Mouse (Mus musculus) cerebellum, adult 8-10 months (tissue): ENCODE measurements around the gene Ltc4s.
A peak's percentile ranks its signal among the peaks of the same experiment; 100 is the strongest.

Experiments
- DNase-seq: peaks from one replicate; pipeline ENCODE4 v3.0.0; 2022

Ltc4s gene

GRCm38 (mm10) chr11:50222559-50223276 is 15.7 kb downstream of the Ltc4s start:
- no peak for DNase-seq

- DNase-seq = no peak
Observed at GRCm38 (mm10) chr11:50219833-50220232, 18.6 kb downstream of the Ltc4s start.

- DNase-seq = no peak
Observed at GRCm38 (mm10) chr11:50217811-50218210, 20.6 kb downstream of the Ltc4s start.

- no peak for DNase-seq
Observed at GRCm38 (mm10) chr11:50216724-50217366, 21.6 kb downstream of the Ltc4s start.

DNA sequence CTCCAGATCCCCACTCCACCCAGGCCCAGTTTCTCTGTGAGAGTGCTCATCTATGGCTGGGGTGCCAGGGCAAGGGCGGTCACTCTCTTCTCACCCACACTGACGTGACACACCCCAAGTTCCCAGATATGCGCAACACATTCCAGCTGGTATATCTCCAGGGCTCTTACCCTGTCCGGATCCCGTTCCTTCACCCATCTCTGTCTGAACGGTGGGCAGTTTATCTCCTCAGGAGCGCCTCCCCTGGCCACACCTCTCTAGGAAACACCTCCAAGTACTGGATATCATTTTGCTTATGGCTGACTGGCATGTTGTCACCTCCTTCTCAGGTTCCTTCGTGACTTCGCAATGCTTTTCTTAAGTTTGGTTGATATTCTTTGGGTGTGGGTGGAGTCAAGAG is 22.8 kb downstream of the Ltc4s start:
- no peak for DNase-seq

DNA sequence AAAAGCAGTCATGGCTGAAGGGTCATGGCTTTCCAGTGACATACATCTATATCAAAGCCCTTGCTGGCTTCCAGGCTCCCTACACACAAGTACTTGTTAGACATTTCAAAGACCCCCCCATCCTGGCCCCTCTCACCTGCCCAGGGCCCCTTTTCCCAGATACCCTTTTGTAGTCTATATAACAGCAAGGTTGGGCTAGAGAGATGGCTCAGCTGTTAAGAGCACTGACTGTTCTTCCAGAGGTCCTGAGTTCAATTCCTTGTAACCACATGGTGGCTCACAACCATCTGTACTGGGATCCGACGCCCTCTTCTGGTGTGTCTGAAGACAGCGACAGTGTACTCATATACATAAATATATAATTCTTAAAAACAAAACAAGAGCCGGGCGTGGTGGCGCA is 23.8 kb downstream of the Ltc4s start:
- DNase-seq = no peak

DNA sequence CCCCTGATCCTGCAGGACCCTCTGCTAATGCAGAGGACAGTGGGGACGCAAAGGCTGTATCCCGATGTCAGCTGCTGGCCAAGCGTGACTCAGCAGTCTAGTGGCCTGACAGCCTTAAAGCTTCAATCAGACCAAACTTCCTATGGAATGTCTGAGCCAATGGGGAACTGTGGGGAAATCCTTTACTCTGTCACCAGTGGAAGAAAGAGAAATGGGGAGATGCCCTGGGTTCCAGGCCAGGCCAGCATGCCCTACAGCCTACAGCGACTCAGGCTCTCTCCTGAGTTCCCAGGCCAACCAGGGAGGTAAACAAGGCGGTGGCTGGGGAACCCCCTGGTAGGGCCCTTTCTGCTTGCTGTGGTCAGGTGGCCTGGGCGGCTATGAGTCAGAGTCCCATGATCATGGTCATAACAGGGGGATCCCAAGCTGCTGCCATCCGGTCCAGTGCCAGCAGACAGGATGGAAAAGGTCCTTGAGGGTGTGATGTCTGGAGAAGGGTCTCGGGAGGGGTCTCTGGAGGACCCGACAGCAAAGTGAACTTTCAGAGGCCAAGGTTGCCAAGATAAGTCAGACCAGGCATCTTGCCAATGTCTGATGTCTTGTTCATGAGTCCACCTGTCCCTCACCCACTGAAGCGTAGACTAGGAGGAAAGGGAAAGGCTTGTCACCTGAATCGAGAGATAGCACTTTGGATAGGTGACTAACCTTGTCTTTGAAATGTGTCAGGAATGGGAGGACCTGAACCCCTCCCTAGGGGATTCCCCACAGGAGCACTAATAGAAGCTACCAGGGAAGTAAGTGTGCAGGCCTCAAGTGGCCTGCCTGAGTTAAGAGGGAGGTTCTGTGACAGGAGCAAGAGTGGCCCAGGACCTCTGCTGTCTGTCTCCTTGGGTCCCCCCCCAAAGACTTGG is 25.3 kb downstream of the Ltc4s start:
- DNase-seq = peak; percentile 63

- DNase-seq = no peak
Observed at GRCm38 (mm10) chr11:50212060-50212739, 26.2 kb downstream of the Ltc4s start.

DNA sequence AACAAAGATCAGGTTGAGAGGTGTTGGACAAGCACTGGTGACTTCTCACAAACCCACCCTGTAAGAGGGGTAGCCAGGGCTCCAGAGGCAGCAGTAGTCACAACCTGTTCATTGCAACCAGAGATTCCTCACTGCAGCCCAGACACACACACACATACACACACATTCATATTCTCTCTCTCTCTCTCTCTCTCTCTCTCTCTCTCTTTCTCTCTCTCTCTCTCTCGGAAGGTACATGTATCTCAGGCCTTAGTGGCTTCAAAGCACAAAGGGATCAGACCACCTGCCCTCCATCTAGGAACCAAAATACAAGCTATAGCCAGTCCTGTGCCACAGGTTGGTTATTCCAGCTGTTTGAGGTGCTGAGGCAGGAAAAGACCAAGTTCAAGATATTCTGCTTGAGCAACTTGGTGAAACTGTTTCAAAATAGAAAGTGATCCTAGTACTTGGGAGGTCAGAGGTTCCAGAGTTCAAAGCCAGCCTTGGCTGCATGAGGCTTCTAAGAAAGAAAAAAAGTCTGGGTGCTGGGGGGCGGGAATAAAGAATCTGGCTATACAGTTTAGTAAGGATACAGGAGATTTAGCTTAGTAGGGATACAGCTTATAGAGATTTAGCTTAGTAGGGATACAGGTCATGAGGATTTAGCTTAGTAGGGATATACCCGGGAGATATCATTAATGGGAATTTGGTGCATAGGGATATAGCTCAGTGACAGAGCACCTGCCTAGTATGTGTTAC is 26.9 kb downstream of the Ltc4s start:
- no peak for DNase-seq

- DNase-seq = peak; percentile 82
Observed at GRCm38 (mm10) chr11:50210505-50211151, 27.8 kb downstream of the Ltc4s start, which contains the start of the genes Sqstm1 and Mgat4b. TSS of gene Sqstm1 (minus strand) at chr11:50210827. TSS of gene Mgat4b (plus strand) at chr11:50210890.

GRCm38 (mm10) chr11:50210101-50210504 is 28.3 kb downstream of the Ltc4s start:
- peak; percentile 85 for DNase-seq

DNA sequence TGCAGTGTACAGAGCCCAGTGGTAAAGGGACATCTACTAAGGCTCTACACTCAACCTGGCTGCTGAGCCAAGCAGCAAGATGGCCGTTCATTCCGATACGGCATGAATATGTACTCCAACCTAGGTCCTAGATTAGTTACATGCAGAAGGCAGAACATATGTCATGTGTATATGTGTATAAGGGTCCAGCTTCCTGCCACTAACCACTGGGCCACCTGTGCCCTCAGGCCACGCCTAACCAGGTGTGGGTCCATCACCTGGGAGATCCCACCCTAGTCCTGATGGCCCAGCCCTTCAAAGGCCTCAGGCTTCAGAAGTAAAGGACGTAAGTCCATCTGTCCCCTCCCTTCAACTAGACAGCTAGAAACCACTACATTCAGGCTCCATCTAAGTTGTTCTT is 30.4 kb downstream of the Ltc4s start:
- no peak for DNase-seq

GRCm38 (mm10) chr11:50207344-50207743 is 31.1 kb downstream of the Ltc4s start:
- no peak for DNase-seq

DNA sequence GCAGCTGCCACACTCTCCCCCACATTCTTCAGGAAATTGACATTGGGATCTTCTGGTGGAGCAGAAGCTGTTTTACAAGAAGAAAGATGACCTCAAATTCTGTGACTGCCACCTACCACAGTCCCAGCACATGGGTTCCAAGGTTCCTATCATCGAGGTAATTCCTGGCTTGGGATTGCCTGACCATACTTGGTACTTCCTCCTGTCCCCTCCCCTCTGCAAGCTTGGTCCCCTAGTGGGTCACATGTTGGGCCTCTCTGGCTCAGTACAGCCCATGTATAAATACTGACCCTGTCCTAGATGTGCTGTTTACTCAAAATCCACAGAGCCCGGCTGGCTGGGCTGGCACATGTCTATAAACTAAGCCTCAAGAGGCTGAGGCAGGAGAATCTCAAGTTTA is 32.4 kb downstream of the Ltc4s start:
- no peak for DNase-seq

GRCm38 (mm10) chr11:50205434-50205833 is 33.0 kb downstream of the Ltc4s start:
- no peak for DNase-seq

GRCm38 (mm10) chr11:50203302-50203827 is 35.1 kb downstream of the Ltc4s start:
- DNase-seq = no peak

GRCm38 (mm10) chr11:50201590-50201989 is 36.8 kb downstream of the Ltc4s start:
- DNase-seq = no peak

DNA sequence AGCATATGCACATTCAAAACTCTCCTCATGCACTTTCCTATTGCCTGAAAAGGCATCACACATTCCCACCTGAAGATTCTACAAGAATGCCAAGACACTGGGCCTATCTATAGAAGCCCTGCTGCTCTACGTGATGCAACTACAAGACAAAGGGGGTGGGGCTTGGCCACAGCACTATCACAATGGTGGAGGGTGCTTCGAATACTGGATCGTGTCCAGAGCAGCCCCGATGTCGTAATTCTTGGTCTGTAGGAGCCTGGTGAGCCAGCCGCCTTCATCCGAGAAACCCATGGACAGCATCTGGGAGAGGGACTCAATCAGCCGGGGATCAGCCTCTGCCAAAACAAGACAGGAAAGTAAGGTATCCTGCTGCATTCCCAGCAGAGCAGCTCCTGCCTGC is 37.8 kb downstream of the Ltc4s start:
- no peak for DNase-seq

- no peak for DNase-seq
Observed at GRCm38 (mm10) chr11:50198916-50199315, 39.5 kb downstream of the Ltc4s start.

- no peak for DNase-seq
Observed at GRCm38 (mm10) chr11:50198219-50198846, 40.1 kb downstream of the Ltc4s start.

DNA sequence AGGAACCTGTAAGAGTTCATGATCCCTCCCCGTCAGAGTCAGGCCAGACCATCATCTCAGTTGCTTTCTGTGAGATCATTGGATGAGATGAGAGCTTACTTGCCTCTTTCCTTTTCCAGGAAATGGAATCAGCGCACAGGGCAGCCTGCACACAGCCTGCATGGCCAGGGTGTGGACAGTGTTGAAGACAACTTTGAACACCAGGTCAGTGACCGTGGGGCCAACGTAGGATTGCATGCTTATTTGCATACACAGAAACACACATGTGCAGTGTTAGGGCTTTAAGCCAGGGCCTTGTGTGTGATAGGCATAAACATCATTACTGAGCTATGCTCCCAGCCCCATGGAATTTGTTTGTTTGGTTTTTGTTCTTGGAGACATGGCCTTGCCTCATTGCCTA is 40.9 kb downstream of the Ltc4s start:
- no peak for DNase-seq
